Mouse (Mus musculus): ENCODE results near the gene Numb. TPM values are rescaled to one million over a fixed set of nuclear protein-coding genes. Genes with fewer than 3 reads are reported as not detected.
A peak's percentile ranks its signal among the peaks of the same experiment; 100 is the strongest.
"Not testable (repeated sequence)": the region's sequence is repeated elsewhere in the genome, so short reads cannot be mapped to it uniquely, and the experiment has no call there.

Numb gene
- total RNA-seq (2021), result 10 to 100 TPM; 16.4 to 16.7 TPM
- long read RNA-seq, experiment 1, partial matches to known transcripts, result 4 of 15 reads
- long read RNA-seq, experiment 1, other reads (novel, unspliced or antisense), result 8 of 15 reads
- long read RNA-seq, experiment 2, partial matches to known transcripts, result 2 of 13 reads
- long read RNA-seq, experiment 2, other reads (novel, unspliced or antisense), result 9 of 13 reads

DNA sequence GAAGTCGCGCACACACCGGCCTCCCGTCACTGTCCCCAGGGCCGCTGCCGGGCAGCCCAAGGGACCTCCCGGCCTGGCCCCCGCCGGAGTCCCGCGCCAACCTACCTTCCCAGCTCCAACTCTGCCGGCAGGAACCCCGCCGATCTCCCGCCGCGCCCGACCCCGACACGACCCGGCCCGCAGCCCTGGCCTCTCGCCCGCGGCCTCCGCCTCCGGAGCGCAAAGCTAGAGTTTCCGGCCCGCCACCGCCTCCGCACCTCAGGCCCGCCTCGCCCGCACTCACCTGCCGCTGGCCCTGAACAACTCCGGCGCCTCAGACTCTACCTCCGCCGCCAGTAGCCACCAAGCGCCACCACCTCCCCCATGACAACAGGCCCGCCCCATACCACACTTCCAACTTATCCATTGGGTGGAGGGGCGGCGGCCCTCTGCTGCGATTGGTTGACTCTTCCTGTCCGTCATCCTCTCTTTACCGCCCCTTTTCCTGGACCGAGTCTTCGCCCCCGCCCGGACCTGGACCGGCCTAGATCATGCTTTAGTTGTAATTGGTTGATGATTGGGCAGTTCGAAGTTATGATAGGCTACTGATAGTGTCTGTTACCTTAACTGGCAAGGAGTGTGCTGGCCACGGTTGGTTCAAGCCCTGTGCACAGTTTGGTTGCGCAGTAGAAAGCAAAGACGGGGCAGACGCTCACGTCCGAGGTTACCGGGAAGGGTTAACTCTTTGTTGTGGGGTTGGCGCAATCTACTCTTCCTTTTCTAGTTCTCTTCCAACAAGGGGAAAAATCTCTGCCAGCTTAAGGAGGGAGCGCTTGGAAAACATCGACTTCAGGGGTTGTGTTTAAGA lies at the start of gene Numb:
Numb (minus strand) TSS at position 400 of the 847 bp plus-strand sequence.
- peak; percentile 97 for DNase-seq
- intact Hi-C loops (cut with DNase I; ENCODE audit: low total_unique reads), result no loop called here

- no peak for DNase-seq
- intact Hi-C loops (cut with DNase I; ENCODE audit: low total_unique reads), result no loop called here
Observed at GRCm38 (mm10) chr12:83965235-83965634, 43.5 kb upstream of the Numb start.

- DNase-seq, result no peak
- intact Hi-C loops (cut with DNase I; ENCODE audit: low total_unique reads), result no loop called here
Observed at GRCm38 (mm10) chr12:83958278-83958677, 36.5 kb upstream of the Numb start.

DNA sequence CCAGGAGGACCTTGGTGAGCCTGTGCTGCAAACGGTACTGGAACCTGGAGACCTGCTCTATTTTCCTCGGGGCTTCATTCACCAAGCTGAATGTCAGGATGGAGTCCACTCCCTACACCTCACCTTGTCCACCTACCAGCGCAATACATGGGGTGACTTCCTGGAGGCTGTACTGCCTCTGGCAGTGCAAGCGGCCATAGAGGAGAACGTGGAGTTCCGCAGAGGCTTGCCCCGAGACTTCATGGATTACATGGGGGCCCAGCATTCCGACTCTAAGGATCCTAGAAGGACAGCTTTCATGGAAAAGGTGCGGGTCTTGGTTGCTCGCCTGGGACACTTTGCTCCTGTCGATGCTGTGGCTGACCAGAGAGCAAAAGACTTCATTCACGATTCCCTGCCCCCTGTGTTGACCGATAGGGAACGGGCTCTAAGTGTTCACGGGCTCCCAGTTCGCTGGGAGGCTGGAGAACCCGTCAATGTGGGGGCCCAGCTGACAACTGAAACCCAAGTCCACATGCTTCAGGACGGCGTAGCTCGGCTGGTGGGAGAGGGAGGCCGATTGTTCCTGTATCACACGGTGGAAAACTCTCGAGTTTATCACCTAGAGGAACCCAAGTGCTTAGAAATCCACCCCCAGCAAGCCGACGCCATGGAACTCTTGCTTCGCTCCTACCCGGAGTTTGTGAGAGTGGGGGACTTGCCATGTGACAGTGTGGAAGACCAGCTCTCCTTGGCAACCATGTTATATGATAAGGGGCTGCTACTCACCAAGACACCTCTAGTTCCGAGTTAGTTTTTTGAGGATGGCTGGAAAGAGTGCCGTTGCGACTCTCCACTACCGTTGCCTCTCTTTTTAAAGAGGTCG lies 30.2 kb upstream of the Numb start:
- intact Hi-C loops (cut with DNase I; ENCODE audit: low total_unique reads), result no loop called here
- DNase-seq, result no peak

GRCm38 (mm10) chr12:83950840-83951701 lies 29.3 kb upstream of the Numb start:
- intact Hi-C loops (cut with DNase I; ENCODE audit: low total_unique reads), result no loop called here
- DNase-seq, result peak; percentile 19

DNA sequence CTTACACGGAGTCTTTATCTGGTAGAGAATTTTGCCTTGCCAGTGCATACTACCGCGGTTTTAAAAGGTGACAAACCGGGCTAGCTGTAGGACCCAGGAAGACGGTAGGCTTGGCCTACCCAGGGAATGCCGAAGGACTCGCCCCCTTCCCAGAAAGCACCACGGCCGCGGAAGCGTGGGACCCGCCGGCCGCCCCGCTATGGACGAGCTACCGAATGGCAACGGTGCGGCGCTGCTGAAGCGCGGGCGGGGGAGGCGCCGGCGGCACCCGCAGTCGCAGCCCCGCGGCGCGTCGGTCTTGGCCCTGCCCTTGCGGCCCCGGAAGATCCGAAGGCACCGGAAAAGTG lies 28.7 kb upstream of the Numb start, which contains the start of gene Riox1:
Riox1 (plus strand) TSS at position 116 of the 347 bp plus-strand sequence.
- intact Hi-C loops (cut with DNase I; ENCODE audit: low total_unique reads), result no loop called here

GRCm38 (mm10) chr12:83949776-83950492 lies 28.2 kb upstream of the Numb start:
- DNase-seq, result no peak
- intact Hi-C loops (cut with DNase I; ENCODE audit: low total_unique reads), result no loop called here

More for the DNA sequence above, 28.7 kb upstream of the Numb start, which contains the start of gene Riox1:
- peak; percentile 85 for DNase-seq

GRCm38 (mm10) chr12:83949043-83949442 lies 27.3 kb upstream of the Numb start:
- intact Hi-C loops (cut with DNase I; ENCODE audit: low total_unique reads), result no loop called here
- DNase-seq, result no peak

DNA sequence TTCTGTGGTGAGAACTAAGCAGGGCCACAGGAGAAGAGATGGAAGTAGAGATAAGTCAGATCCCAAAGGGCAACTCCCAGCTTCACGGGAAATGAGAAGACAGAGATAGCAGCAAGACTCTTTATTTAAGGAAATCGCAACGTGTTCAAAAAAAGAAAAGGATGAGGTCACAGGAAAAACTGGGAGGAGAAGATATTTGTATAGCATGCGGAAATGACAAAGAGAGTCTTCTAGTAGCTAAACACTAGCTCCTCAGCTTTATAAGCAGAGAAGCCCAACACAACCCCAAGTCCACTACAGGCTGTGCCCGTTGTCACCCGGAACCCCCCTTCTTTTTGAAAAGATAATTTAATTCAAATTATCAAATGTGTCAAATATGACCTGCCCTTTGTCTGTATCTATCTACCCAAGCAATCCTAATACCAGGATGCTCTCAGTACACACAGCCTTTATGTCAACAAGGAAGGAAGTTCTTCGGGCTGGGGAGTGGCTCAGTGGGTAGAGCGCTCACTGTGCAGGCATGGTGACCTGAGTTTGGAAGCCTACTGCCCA lies 25.6 kb upstream of the Numb start:
- intact Hi-C loops (cut with DNase I; ENCODE audit: low total_unique reads), result no loop called here
- no peak for DNase-seq

- DNase-seq, result no peak
- intact Hi-C loops (cut with DNase I; ENCODE audit: low total_unique reads), result no loop called here
Observed at GRCm38 (mm10) chr12:83941938-83942337, 20.2 kb upstream of the Numb start.

- intact Hi-C loops (cut with DNase I; ENCODE audit: low total_unique reads), result no loop called here
- DNase-seq, result no peak
Observed at GRCm38 (mm10) chr12:83940031-83940430, 18.3 kb upstream of the Numb start.

- DNase-seq, result no peak
- intact Hi-C loops (cut with DNase I; ENCODE audit: low total_unique reads), result no loop called here
Observed at GRCm38 (mm10) chr12:83939332-83939731, 17.6 kb upstream of the Numb start.

DNA sequence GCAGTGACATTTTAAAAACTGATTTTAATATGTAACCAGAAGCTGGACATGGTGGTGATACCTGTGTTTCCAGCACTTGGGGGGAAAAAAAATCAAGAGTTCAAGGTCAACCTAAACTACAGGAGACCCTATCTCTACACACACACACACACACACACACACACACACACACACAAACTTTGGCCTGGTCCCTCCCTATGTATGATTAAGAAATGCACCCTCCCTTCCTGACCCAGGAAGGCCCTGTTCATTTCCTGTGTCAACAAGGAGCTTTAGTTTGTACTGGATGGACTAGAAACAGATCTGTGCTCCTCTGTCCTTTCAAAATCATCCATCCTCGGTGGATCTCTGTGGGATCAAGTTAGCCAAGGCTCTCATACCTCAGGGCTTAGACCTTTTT lies 16.9 kb upstream of the Numb start:
- intact Hi-C loops (cut with DNase I; ENCODE audit: low total_unique reads); DNase-seq: not testable (repeated sequence)

DNA sequence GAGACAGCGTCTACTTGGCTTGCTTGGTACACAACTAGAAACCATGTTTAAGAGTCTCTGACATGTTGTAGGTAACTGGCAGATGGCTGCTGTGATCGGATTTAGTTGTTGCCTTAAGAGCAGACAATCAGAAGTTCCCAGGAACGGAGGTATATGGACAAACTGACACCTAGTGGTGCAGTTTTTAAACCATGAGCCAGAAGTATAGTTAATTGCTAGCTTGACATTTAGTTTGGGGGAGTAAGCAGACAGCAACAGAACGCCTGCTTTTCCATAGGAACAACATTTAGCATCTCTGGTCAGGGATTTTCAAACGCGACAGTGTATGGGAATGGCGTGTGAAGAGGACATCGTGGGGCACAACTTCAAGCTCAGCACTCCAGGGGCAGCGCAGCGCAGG lies 15.9 kb upstream of the Numb start:
- intact Hi-C loops (cut with DNase I; ENCODE audit: low total_unique reads), result no loop called here
- DNase-seq, result no peak

DNA sequence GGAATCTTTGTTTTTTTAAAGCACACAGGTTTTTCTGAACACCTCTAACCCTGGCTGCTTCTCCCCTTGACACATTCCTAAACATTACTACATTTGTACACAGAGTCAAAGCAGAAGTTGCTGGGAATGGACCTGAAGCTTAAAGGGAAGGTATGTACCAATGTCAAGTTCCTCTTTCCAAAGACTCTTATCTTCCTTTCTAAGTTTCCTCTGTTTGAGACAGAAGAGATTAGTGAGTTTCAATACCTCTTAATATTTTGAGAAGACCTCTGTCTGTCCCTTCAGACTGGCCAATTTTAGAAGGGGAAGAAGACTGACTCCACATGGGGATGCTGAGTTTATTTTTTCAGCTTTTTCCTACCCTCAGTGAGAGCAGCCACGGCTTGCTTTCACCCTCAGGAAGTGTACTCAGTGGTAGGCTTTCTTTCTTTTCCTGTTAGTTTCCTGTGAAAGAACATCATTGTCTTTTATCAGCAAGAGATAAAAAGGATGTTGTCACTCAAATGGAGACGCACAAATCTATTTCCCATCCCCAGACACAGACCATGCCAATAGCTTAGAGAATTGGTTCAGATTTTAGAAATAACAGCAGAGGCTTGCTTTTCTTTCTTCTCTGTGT lies 7.6 kb upstream of the Numb start:
- intact Hi-C loops (cut with DNase I; ENCODE audit: low total_unique reads), result no loop called here
- DNase-seq, result no peak

- no peak for DNase-seq
- intact Hi-C loops (cut with DNase I; ENCODE audit: low total_unique reads), result no loop called here
Observed at GRCm38 (mm10) chr12:83927747-83928146, 6.0 kb upstream of the Numb start.

GRCm38 (mm10) chr12:83926061-83926460 lies 4.3 kb upstream of the Numb start:
- DNase-seq, result no peak

DNA sequence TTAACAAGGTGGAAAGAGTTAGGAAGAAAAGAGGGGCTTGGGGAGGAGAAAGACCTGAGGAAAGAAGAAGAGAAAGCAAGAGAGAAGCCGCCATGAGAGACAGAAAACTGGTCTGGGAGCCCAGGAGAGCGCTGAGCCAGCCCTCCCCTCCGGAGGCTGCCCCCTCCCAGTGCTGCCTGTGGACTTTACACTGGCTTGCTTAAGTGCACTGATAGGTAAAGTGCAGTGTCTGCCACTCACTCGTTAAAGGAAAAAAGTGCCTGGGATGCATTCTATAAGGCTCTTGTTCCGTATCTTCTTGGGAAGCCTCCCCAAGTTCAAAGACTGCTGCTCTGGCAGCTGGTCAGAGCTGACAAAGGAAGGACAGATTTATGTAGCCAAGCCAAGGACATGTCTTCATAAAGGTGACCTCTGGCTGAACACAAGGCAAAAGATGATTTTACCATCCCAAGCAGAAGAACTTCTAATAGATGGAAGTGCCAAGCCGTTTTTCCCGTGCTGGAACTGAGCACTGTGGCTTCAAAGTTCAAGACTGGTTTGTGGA lies 3.5 kb upstream of the Numb start:
- no peak for DNase-seq
- intact Hi-C loops (cut with DNase I; ENCODE audit: low total_unique reads), result no loop called here

More at GRCm38 (mm10) chr12:83926061-83926460, 4.3 kb upstream of the Numb start:
- intact Hi-C loops (cut with DNase I; ENCODE audit: low total_unique reads), result no loop called here

All from gastrocnemius, postnatal 14 days (tissue).